Mouse (Mus musculus) spleen, postnatal 0 days (tissue): ENCODE results near the gene Npb. TPM values are rescaled to one million over a fixed set of nuclear protein-coding genes. Genes with fewer than 3 reads are reported as not detected.

ENCODE experiments used
- polyA plus RNA-seq: library from polyadenylated mRNA; unstranded; fragments of >200 nt; fragmentation: Nextera tagmentation; extraction: Ambion mirVana; gene quantifications from 2 replicates; pipeline ENCODE4 v1.2.1, GENCODE M21; 2015

Npb gene
- polyA plus RNA-seq = 2.7 and 5.2 TPM in 2 replicates

GRCm38 (mm10) chr11:120608241-120609034 lies at the start of gene Npb:
Npb (plus strand) TSS chr11:120608477.

GRCm38 (mm10) chr11:120572752-120573584 lies 35.3 kb upstream of the Npb start, which contains the start of gene P4hb:
P4hb (minus strand) TSS chr11:120573253.

DNA sequence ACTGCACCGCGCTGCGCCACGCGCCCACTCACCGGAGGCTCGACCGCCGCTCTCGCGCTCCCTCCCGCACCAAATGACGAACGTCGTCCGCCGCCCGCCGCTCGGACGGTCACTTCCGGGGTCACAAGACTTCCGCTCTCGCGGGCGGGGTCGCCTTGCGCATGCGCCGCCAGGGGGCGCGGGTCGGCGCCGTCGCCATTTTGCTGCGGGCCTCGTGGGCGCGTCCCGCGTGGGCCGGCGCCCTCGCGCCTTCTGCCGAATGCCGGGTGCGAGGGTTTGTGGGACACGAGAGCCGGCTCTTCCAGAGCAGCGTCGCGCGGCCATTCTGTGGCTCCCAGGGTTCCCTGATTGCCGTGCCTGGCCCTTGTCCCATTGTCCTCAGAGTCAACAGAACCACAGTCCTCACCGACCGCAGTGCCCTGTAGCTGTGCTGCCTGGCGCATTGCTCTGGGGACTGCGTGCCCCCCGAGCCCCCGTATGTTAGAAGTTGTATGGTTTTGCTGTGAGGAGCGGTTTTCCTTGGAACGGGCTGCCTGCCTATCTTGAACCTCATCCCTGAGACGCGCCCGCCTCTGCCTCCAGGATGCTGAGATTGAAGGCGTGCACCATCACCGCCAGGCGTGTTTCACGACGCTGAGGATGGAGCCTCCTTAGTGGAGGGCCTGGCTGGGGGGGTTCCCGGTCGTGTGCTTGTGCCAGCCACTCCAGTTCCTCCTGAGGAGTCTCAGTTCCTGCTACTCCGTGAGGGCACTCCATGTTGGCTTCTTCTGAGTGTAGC lies 26.6 kb upstream of the Npb start, which contains the start of gene Arhgdia:
TSS of gene Arhgdia (minus strand) at position 135 of the 778 bp plus-strand sequence.

DNA sequence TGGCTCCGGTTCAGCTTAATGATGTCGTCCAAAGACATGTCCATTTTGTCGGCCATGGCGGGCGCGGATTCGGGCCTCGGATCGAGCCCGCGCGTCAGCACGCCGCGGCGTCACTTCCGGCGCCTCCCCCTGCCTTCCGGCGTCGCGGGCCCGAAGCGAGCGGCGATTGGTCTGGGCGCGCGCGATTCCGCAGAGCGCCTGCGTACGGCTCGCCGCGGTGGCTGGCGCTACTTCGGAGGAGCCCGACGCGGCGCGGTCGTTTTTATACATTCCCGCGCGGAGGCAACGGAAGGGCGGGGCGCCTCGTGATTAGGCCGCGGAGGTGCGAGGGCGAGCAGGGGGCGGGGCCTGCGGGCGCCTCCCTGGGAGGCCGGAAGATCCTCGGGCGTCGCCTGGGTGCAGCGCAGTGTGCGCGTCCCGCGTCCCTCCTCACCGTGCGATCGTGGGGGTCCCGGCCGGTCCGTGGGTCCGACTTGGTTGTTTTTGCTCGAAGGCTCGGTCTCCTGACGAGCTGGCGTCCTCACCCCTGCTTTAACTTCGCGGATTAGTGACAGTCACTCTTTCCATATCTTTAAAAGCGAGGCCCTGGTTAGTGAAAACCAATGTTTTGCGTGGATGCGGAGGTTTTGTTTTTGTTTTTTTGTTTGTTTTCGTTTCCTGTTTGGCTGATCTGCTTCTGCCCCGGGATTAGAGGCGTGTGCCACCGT lies 9.8 kb upstream of the Npb start, which contains the start of the genes Alyref and Anapc11:
TSS of gene Alyref (minus strand) at position 83 of the 707 bp plus-strand sequence.
TSS of gene Anapc11 (plus strand) at position 139 of the 707 bp plus-strand sequence.

GRCm38 (mm10) chr11:120617519-120618112 lies 9.3 kb downstream of the Npb start, which contains the start of gene Pcyt2:
Pcyt2 (minus strand) TSS chr11:120617936.

DNA sequence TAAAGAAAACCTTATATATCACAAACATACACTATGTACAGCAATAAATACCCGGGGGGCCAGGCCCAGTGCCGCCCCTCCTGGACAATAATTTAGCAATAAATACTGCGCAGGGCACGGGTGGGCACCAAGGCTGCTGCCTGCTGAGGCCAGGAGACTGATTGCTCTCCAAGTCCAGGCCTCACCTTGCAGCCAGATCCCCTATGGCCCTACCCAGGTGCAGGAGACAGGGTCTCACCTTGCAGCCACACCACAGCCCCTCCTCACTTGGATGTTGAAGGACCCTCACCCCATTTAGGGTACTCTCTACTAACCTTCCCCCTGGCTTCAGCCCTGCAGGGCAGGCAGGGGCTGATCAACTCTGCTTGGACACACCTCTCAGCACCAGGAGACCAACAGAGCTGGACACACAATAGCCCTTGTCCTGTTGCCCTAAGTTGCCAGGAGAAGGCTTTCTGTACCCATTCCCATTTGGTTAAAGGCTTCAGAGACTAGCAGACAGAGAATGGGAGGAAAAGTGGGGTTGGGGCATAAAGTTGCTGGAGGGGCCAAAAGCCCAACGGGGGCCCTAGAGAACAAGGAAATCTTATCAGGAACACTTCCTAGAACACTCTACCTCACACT lies 17.0 kb downstream of the Npb start, which contains the start of gene Sirt7:
TSS of gene Sirt7 (minus strand) at position 89 of the 624 bp plus-strand sequence.

DNA sequence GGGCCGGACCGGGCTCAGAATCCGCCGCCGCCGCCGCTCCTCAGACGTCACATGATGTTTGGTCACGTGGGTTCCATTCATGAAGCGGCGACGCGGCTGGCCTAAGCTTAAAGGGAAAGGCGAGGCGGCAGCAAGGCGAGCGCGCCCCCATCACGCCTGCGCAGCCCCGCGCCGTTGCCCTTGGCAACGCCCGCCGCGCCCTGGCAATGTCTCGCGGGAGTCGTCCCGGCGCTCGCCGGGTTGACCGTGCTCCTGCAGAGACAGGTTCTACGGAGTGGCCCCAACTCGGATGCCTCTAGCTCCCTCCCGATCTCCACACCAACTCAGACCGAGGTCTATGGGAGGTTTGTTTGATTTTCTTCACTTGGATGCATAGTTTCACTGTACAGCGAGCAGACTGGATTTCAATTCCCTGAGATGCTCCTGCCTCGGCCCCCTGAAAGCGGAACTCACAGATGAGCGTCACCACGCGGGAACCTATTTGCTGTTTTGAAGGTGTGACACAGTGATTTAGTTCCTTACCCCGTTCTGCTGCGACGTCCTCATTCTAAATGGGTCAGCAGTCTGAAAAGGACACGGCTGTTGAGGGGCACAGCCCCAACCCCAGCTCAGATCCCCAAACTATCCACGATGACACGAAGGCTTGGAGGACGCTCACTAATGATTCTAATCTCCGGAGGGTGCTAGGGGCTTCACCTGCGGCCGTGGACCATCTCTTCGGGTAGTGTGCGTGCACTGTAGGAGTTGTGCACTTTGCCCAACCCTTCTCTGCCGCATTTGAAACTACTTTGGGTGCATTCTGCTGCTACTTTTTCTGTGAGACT lies 25.5 kb downstream of the Npb start, which contains the start of gene Mafg:
TSS of gene Mafg (minus strand) at position 81 of the 824 bp plus-strand sequence.

GRCm38 (mm10) chr11:120643601-120643987 lies 35.3 kb downstream of the Npb start, which contains the start of gene Pycr1:
Pycr1 (minus strand) TSS chr11:120643769.

DNA sequence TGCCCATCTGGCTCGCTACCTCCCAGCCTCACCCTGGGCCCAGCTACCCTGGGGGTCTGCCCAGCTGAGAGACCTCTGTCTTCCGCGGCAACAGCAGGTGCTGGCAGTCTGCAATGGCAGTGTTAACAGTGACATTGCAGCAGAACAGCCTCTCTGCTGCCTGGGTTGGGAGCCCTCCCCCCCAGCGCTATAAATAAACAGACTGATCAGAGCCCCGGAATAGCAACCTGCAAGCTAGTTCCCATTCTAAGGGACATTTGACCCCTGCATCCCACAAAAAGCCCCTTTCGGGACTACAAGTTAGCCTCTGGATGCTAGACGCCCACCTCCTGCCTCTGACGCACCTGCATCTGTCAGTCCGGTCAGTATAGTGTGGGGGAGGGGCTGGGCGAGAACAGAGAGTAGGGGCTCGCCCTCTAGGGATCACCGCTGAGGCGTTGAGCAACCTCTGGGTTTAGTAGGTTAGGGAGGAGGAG lies 39.8 kb downstream of the Npb start, which contains the start of gene Myadml2:
TSS of gene Myadml2 (minus strand) at position 158 of the 476 bp plus-strand sequence.

Other genes starting within 250 kb of the Npb start
- gene Fscn2, start 246.9 kb upstream of the Npb start, polyA plus RNA-seq = 0.29 and 0.52 TPM in 2 replicates
- 11.0 and 12.8 TPM in 2 replicates for gene Faap100, start 229.7 kb upstream of the Npb start, polyA plus RNA-seq
- gene Nploc4, start 170.8 kb upstream of the Npb start, polyA plus RNA-seq = 19.0 and 19.5 TPM in 2 replicates
- gene Tspan10, start 165.8 kb upstream of the Npb start, polyA plus RNA-seq = 0.07 TPM in 1 of 2 replicates, not detected in the other
- 0.12 and 0.16 TPM in 2 replicates for gene Pde6g, start 155.0 kb upstream of the Npb start, polyA plus RNA-seq
- 11.2 and 15.7 TPM in 2 replicates for gene Oxld1, start 150.4 kb upstream of the Npb start, polyA plus RNA-seq
- gene Ccdc137, start 150.4 kb upstream of the Npb start, polyA plus RNA-seq = 24.2 and 24.8 TPM in 2 replicates
- gene Arl16, start 140.9 kb upstream of the Npb start, polyA plus RNA-seq = 22.7 TPM in 2 replicates
- 99.2 and 107 TPM in 2 replicates for gene Mrpl12, start 123.9 kb upstream of the Npb start, polyA plus RNA-seq
- gene Slc25a10, start 116.6 kb upstream of the Npb start, polyA plus RNA-seq = 16.9 and 18.6 TPM in 2 replicates
- gene Gcgr, start 77.8 kb upstream of the Npb start, polyA plus RNA-seq = 0.13 TPM in 1 of 2 replicates, not detected in the other
- gene Mcrip1, start 58.8 kb upstream of the Npb start, polyA plus RNA-seq = 76.2 and 89.7 TPM in 2 replicates
- not detected in 2 replicates for gene Ppp1r27, start 57.3 kb upstream of the Npb start, polyA plus RNA-seq
- 206 and 241 TPM in 2 replicates for gene P4hb, start 35.2 kb upstream of the Npb start, polyA plus RNA-seq
- 234 and 266 TPM in 2 replicates for gene Arhgdia, start 26.9 kb upstream of the Npb start, polyA plus RNA-seq
- gene Alyref, start 10.1 kb upstream of the Npb start, polyA plus RNA-seq = 381 and 432 TPM in 2 replicates
- 120 and 128 TPM in 2 replicates for gene Anapc11, start 10.1 kb upstream of the Npb start, polyA plus RNA-seq
- gene Pcyt2, start 9.5 kb downstream of the Npb start, polyA plus RNA-seq = 48.5 and 54.1 TPM in 2 replicates
- 49.4 and 54.1 TPM in 2 replicates for gene Sirt7, start 16.8 kb downstream of the Npb start, polyA plus RNA-seq
- 40.0 and 41.2 TPM in 2 replicates for gene Mafg, start 25.1 kb downstream of the Npb start, polyA plus RNA-seq
- gene Pycr1, start 35.3 kb downstream of the Npb start, polyA plus RNA-seq = 3.5 and 5.2 TPM in 2 replicates
- gene Myadml2, start 39.7 kb downstream of the Npb start, polyA plus RNA-seq = 0.23 and 0.29 TPM in 2 replicates
- gene Notum, start 52.7 kb downstream of the Npb start, polyA plus RNA-seq = not detected in 2 replicates
- gene Aspscr1, start 64.5 kb downstream of the Npb start, polyA plus RNA-seq = 60.0 and 64.9 TPM in 2 replicates
- gene Cenpx, start 105.3 kb downstream of the Npb start, polyA plus RNA-seq = 143 and 147 TPM in 2 replicates
- 12.3 and 13.8 TPM in 2 replicates for gene Lrrc45, start 105.4 kb downstream of the Npb start, polyA plus RNA-seq
- 3.1 and 3.6 TPM in 2 replicates for gene Rac3, start 113.0 kb downstream of the Npb start, polyA plus RNA-seq
- gene Dcxr, start 118.8 kb downstream of the Npb start, polyA plus RNA-seq = 9.0 and 14.8 TPM in 2 replicates
- 1.2 and 3.8 TPM in 2 replicates for gene Cbr2, start 123.6 kb downstream of the Npb start, polyA plus RNA-seq
- gene Hmga1b, start 154.3 kb downstream of the Npb start, polyA plus RNA-seq = 3.8 and 5.0 TPM in 2 replicates
- 11.9 and 13.8 TPM in 2 replicates for gene Rfng, start 175.7 kb downstream of the Npb start, polyA plus RNA-seq
- gene Gps1, start 175.8 kb downstream of the Npb start, polyA plus RNA-seq = 73.2 and 75.4 TPM in 2 replicates
- 58.0 and 60.3 TPM in 2 replicates for gene Dus1l, start 187.9 kb downstream of the Npb start, polyA plus RNA-seq
- gene Fasn, start 216.1 kb downstream of the Npb start, polyA plus RNA-seq = 7.5 and 8.1 TPM in 2 replicates